Mouse (Mus musculus): ENCODE results near the gene Igf2r. TPM values are rescaled to one million over a fixed set of nuclear protein-coding genes. Genes with fewer than 3 reads are reported as not detected.

The Igf2r gene
- total RNA-seq, 2 experiments from 2014 or later = 178 to 206 TPM

Other genes with a start within 250 kb of the Igf2r start
- gene Slc22a2, start 185.5 kb downstream of the Igf2r start, total RNA-seq (2021) = under 1 TPM in 1 of 2 experiments, not detected in 1; 0.12 TPM
- gene Slc22a1, start 93.8 kb downstream of the Igf2r start, total RNA-seq (2021) = not detected
- 1 to 10 TPM; 1.3 to 1.6 TPM for gene Mas1, start 98.5 kb upstream of the Igf2r start, total RNA-seq (2021)
- 1 to 10 TPM; 1.8 to 2.0 TPM for gene Mrgprh, start 106.4 kb upstream of the Igf2r start, total RNA-seq (2021)
- gene Pnldc1, start 140.6 kb upstream of the Igf2r start, total RNA-seq (2021) = 1 to 10 TPM in 1 of 2 experiments, under 1 TPM in 1; 0.31 to 2.0 TPM
- gene Tcp1, start 146.0 kb upstream of the Igf2r start, total RNA-seq (2021) = 100 to 1,000 TPM; 290 to 292 TPM
- gene Mrpl18, start 146.7 kb upstream of the Igf2r start, total RNA-seq (2021) = 10 to 100 TPM; 81.4 to 83.4 TPM
- gene Acat3, start 170.9 kb upstream of the Igf2r start, total RNA-seq (2021) = under 1 TPM in 1 of 2 experiments, not detected in 1; 0.49 TPM
- 10 to 100 TPM; 23.3 to 26.6 TPM for gene Acat2, start 191.1 kb upstream of the Igf2r start, total RNA-seq (2021)
- 10 to 100 TPM; 51.2 to 58.4 TPM for gene Wtap, start 224.5 kb upstream of the Igf2r start, total RNA-seq (2021)
- gene Sod2, start 237.2 kb upstream of the Igf2r start, total RNA-seq (2021) = 100 to 1,000 TPM; 184 to 217 TPM

Measured in gastrocnemius, postnatal 4 days (tissue).